Mouse (Mus musculus): ENCODE results near the gene Ndufs4. TPM values are rescaled to one million over a fixed set of nuclear protein-coding genes. Genes with fewer than 3 reads are reported as not detected.

Gene Ndufs4
- total and polyA plus RNA-seq, 2 experiments from 2014 or later, result 36.4 to 414 TPM

DNA sequence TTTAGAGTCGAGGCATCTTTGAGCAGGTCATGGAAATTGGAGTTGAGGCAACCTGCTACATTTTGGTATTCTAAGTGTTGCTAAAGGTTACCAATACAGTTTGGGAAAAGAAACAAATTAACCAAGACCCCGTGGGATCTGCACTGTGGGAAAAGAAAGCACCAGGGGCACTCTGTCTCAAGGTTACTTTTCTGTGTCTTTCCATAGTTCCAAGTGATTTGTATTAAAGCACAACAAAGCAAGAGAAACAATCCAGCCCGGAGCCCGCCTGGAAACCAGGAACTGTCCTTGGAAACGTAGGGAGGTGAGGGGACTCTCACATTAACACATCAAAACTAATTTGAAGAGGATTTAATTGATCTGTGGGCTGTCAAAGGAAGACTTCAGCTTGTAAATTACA lies 18.8 kb upstream of the Ndufs4 start:
- no peak overlapping the region for H3K4me3 ChIP-seq (ENCODE audit: low read depth, low read length)
- no peaks in the 10 kb centered on the region for H3K9me3 ChIP-seq (ENCODE audit: low read length)
- no peak overlapping the region for H3K9ac ChIP-seq (replicated peaks; ENCODE audit: low read length, poor library complexity, severe bottlenecking)
- DNase-seq (ENCODE audit: low spot score) (no peak), ATAC-seq (ENCODE audit: low FRiP score) (no peak)
- no peaks in the 10 kb centered on the region for H3K4me1 ChIP-seq (ENCODE audit: insufficient read depth, low read length)
- no peak for TF ChIP-seq CTCF (IDR thresholded peaks at IDR 0.05)
- 8% methylated on average over 5 of the region's 5 CpGs for WGBS
- H3K27ac ChIP-seq (ENCODE audit: low read depth, low read length), result no peak overlapping the region
- no peaks in the 10 kb centered on the region for H3K36me3 ChIP-seq (ENCODE audit: insufficient read depth, low read length)
- H3K27me3 ChIP-seq (ENCODE audit: insufficient read depth, low read length), result no peaks in the 10 kb centered on the region
- no peak overlapping the region for H3K4me2 ChIP-seq (ENCODE audit: low read depth, low read length, poor library complexity, severe bottlenecking)

GRCm38 (mm10) chr13:114406424-114406823 lies 18.4 kb upstream of the Ndufs4 start:
- Histone ChIP-seq H3K27me3 (ENCODE audit: insufficient read depth, low read length) (no peaks in the 10 kb centered on the region), H3K36me3 (ENCODE audit: insufficient read depth, low read length) (no peaks in the 10 kb centered on the region), H3K4me2 (ENCODE audit: low read depth, low read length, poor library complexity, severe bottlenecking) (no peak overlapping the region), H3K9ac (replicated peaks; ENCODE audit: low read length, poor library complexity, severe bottlenecking) (no peak overlapping the region), H3K4me3 (ENCODE audit: low read depth, low read length) (no peak overlapping the region), H3K9me3 (ENCODE audit: low read length) (no peaks in the 10 kb centered on the region), H3K4me1 (ENCODE audit: insufficient read depth, low read length) (no peaks in the 10 kb centered on the region), H3K27ac (ENCODE audit: low read depth, low read length) (no peak overlapping the region)
- ATAC-seq (ENCODE audit: low FRiP score), result no peak
- DNase-seq (ENCODE audit: low spot score), result no peak
- 14% methylated on average over 5 of the region's 5 CpGs for WGBS
- no peak for TF ChIP-seq CTCF (IDR thresholded peaks at IDR 0.05)

GRCm38 (mm10) chr13:114405100-114405715 lies 17.1 kb upstream of the Ndufs4 start:
- H3K4me2 ChIP-seq (ENCODE audit: low read depth, low read length, poor library complexity, severe bottlenecking), result no peak overlapping the region
- WGBS, result 85% methylated on average over 9 of the region's 9 CpGs
- H3K36me3 ChIP-seq (ENCODE audit: insufficient read depth, low read length), result no peaks in the 10 kb centered on the region
- no peaks in the 10 kb centered on the region for H3K9me3 ChIP-seq (ENCODE audit: low read length)
- no peaks in the 10 kb centered on the region for H3K27me3 ChIP-seq (ENCODE audit: insufficient read depth, low read length)
- H3K27ac ChIP-seq (ENCODE audit: low read depth, low read length), result no peak overlapping the region
- no peak for DNase-seq (ENCODE audit: low spot score)
- ATAC-seq (ENCODE audit: low FRiP score), result no peak
- TF ChIP-seq CTCF (IDR thresholded peaks at IDR 0.05), result no peak
- no peak overlapping the region for H3K9ac ChIP-seq (replicated peaks; ENCODE audit: low read length, poor library complexity, severe bottlenecking)
- no peak overlapping the region for H3K4me3 ChIP-seq (ENCODE audit: low read depth, low read length)
- H3K4me1 ChIP-seq (ENCODE audit: insufficient read depth, low read length), result no peaks in the 10 kb centered on the region

GRCm38 (mm10) chr13:114398906-114399305 lies 10.8 kb upstream of the Ndufs4 start:
- Histone ChIP-seq H3K36me3 (ENCODE audit: insufficient read depth, low read length) (no peaks in the 10 kb centered on the region), H3K27ac (ENCODE audit: low read depth, low read length) (no peak overlapping the region), H3K4me3 (ENCODE audit: low read depth, low read length) (no peak overlapping the region), H3K9me3 (ENCODE audit: low read length) (no peaks in the 10 kb centered on the region), H3K9ac (replicated peaks; ENCODE audit: low read length, poor library complexity, severe bottlenecking) (no peak overlapping the region), H3K27me3 (ENCODE audit: insufficient read depth, low read length) (no peaks in the 10 kb centered on the region), H3K4me1 (ENCODE audit: insufficient read depth, low read length) (no peaks in the 10 kb centered on the region), H3K4me2 (ENCODE audit: low read depth, low read length, poor library complexity, severe bottlenecking) (no peak overlapping the region)
- WGBS, result 69% methylated on average over 2 of the region's 2 CpGs
- ATAC-seq (ENCODE audit: low FRiP score), result no peak
- DNase-seq (ENCODE audit: low spot score), result no peak
- TF ChIP-seq CTCF (IDR thresholded peaks at IDR 0.05), result no peak

DNA sequence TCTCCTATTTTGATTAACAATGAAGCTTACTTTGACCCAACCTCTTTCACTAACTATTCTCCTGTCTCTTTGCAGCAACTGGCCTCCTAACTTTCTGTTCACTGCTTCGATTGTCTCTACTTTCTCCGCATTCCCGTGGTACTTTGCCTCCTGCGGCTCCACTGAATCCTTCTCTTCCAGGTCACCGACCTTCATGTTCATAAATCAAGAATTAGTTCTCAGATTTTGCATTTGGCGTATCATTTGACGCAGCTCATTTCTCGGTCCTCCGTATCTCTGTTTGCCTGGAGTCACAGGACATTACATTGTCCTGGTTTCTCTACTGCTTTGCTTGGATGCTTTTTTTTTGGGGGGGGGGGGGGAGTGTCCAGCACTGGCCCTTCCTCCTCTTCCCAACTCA lies 9.2 kb upstream of the Ndufs4 start:
- no peak for ATAC-seq (ENCODE audit: low FRiP score)
- Histone ChIP-seq H3K4me2 (ENCODE audit: low read depth, low read length, poor library complexity, severe bottlenecking) (no peak overlapping the region), H3K4me3 (ENCODE audit: low read depth, low read length) (no peak overlapping the region), H3K4me1 (ENCODE audit: insufficient read depth, low read length) (no peaks in the 10 kb centered on the region), H3K9ac (replicated peaks; ENCODE audit: low read length, poor library complexity, severe bottlenecking) (no peak overlapping the region), H3K27ac (ENCODE audit: low read depth, low read length) (no peak overlapping the region), H3K36me3 (ENCODE audit: insufficient read depth, low read length) (no peaks in the 10 kb centered on the region), H3K9me3 (ENCODE audit: low read length) (no peaks in the 10 kb centered on the region), H3K27me3 (ENCODE audit: insufficient read depth, low read length) (no peaks in the 10 kb centered on the region)
- DNase-seq (ENCODE audit: low spot score), result no peak
- 43% methylated on average over 9 of the region's 9 CpGs for WGBS
- no peak for TF ChIP-seq CTCF (IDR thresholded peaks at IDR 0.05)

GRCm38 (mm10) chr13:114396863-114397262 lies 8.8 kb upstream of the Ndufs4 start:
- DNase-seq (ENCODE audit: low spot score) (no peak), ATAC-seq (ENCODE audit: low FRiP score) (no peak)
- Histone ChIP-seq H3K4me2 (ENCODE audit: low read depth, low read length, poor library complexity, severe bottlenecking) (no peak overlapping the region), H3K4me3 (ENCODE audit: low read depth, low read length) (no peak overlapping the region), H3K27me3 (ENCODE audit: insufficient read depth, low read length) (no peaks in the 10 kb centered on the region), H3K27ac (ENCODE audit: low read depth, low read length) (no peak overlapping the region), H3K9me3 (ENCODE audit: low read length) (no peaks in the 10 kb centered on the region), H3K36me3 (ENCODE audit: insufficient read depth, low read length) (no peaks in the 10 kb centered on the region), H3K9ac (replicated peaks; ENCODE audit: low read length, poor library complexity, severe bottlenecking) (no peak overlapping the region), H3K4me1 (ENCODE audit: insufficient read depth, low read length) (no peaks in the 10 kb centered on the region)
- TF ChIP-seq CTCF (IDR thresholded peaks at IDR 0.05), result no peak
- WGBS, result 40% methylated on average over 10 of the region's 10 CpGs
